Mouse (Mus musculus): ENCODE results near the gene Gm39115.

Gm39115 gene

GRCm38 (mm10) chr7:142096701-142097100 is 39.1 kb downstream of the Gm39115 start:
- no peak for DNase-seq (ENCODE audit: inconsistent ontology term)

- peak; percentile 95 for DNase-seq (ENCODE audit: inconsistent ontology term)
Measured at GRCm38 (mm10) chr7:142095183-142095931, 40.5 kb downstream of the Gm39115 start, which contains the start of gene Dusp8. Gene Dusp8 (minus strand): TSS chr7:142095843.

GRCm38 (mm10) chr7:142094301-142095143 is 41.3 kb downstream of the Gm39115 start:
- DNase-seq (ENCODE audit: inconsistent ontology term), result peak; percentile 47

- no peak for DNase-seq (ENCODE audit: inconsistent ontology term)
Measured at GRCm38 (mm10) chr7:142093696-142094240, 42.1 kb downstream of the Gm39115 start.

- DNase-seq (ENCODE audit: inconsistent ontology term), result no peak
Measured at GRCm38 (mm10) chr7:142092991-142093390, 42.8 kb downstream of the Gm39115 start.

GRCm38 (mm10) chr7:142091848-142092247 is 44.0 kb downstream of the Gm39115 start:
- DNase-seq (ENCODE audit: inconsistent ontology term), result no peak

- DNase-seq (ENCODE audit: inconsistent ontology term), result no peak
Measured at GRCm38 (mm10) chr7:142089648-142090447, 46.0 kb downstream of the Gm39115 start.

- peak; percentile 68 for DNase-seq (ENCODE audit: inconsistent ontology term)
Measured at GRCm38 (mm10) chr7:142088886-142089285, 46.9 kb downstream of the Gm39115 start.

- no peak for DNase-seq (ENCODE audit: inconsistent ontology term)
Measured at GRCm38 (mm10) chr7:142087069-142087652, 48.7 kb downstream of the Gm39115 start.

GRCm38 (mm10) chr7:142086159-142086905 is 49.5 kb downstream of the Gm39115 start:
- no peak for DNase-seq (ENCODE audit: inconsistent ontology term)

Data from Muller cell, postnatal 12 days (primary cell).